Comparison of ENCODE assay signal across 9 mouse cellular contexts in the genomic region with DNA sequence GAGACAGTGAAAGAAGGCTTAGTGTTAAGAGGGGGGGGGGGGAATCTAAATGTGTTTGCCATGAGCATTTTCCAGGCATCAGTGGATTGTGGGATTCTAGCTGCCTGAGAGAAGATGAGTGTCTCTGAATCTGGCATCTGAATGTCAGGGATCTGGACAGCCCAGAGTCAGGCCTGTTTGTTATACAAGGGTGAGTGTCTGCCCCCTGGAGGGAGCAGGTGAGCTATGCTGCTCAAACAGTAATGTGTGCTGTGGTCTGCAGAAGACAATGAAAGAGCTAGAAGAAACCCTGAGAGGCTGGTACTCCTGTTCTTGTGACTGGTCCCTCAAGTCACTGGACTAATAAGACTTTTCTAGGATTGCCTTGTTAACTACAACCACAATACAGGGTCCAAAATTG. TPM values are rescaled to one million over a fixed set of nuclear protein-coding genes. Genes with fewer than 3 reads are reported as not detected.
DNase-seq lines count a peak whose midpoint lies in the region; ATAC-seq and TF ChIP-seq lines count a peak whose summit lies in the region.
"Had no signal": no experiment of that assay in that cellular context is flagged by ENCODE, and none has a peak within 500 bp of the region (broad histone marks: within the 10 kb centered on the region; RNA-seq: fewer than 3 reads in every experiment).

No protein-coding gene starts in this region.

- no peaks in the 10 kb centered on the region for H3K4me1 ChIP-seq in cerebellum, adult 2 months (ENCODE audit: control insufficient read depth, insufficient read depth, low read length)
- peaks cover 3% of the 10 kb centered on the region; the same call in 1 of the 2 replicates for H3K4me1 ChIP-seq in heart, postnatal 0 days (ENCODE audit: control insufficient read depth, insufficient read depth)
- H3K4me1 ChIP-seq in liver, embryonic 14.5 days (replicated peaks; ENCODE audit: control insufficient read depth in 2 of 2, insufficient read depth in 2 of 2, low read length in 1 of 2), result no peaks in the 10 kb centered on the region

- DNase-seq in cerebellum, adult 2 months, result no peak
- DNase-seq in cerebellum, postnatal 36 days, result no peak
- DNase-seq in urinary bladder, postnatal 36 days (ENCODE audit: low spot score in 2 of 2), result peak; percentile 27 to 34
- DNase-seq in urinary bladder, adult 18-20 months (ENCODE audit: low spot score in 2 of 2), result no peak
- DNase-seq in heart, postnatal 0 days (ENCODE audit: low spot score), result peak; percentile 47
- peak in 2 of 3 experiments; percentile 9 to 19 for DNase-seq in liver, embryonic 14.5 days (ENCODE audit: low read depth in 3 of 3, low spot score in 3 of 3)
- peak; percentile 16 to 49 for DNase-seq in spleen, adult 18-20 months
- no peak for DNase-seq in layer of hippocampus, adult 9-11 months

- H3K36me3 ChIP-seq in heart, postnatal 0 days (replicated peaks; ENCODE audit: control insufficient read depth, insufficient read depth, low read length), result no peaks in the 10 kb centered on the region
- H3K36me3 ChIP-seq in liver, embryonic 14.5 days (replicated peaks; ENCODE audit: control insufficient read depth, insufficient read depth, low read depth), result no peaks in the 10 kb centered on the region

- H3K9me3 ChIP-seq in heart, postnatal 0 days (replicated peaks; ENCODE audit: control insufficient read depth, low read length), result no peaks in the 10 kb centered on the region
- H3K9me3 ChIP-seq in liver, embryonic 14.5 days (ENCODE audit: control insufficient read depth, low read length), result no peaks in the 10 kb centered on the region

- no peak overlapping the region for H3K27ac ChIP-seq in cerebellum, adult 2 months (ENCODE audit: insufficient read depth, low read length)
- H3K27ac ChIP-seq in heart, postnatal 0 days (ENCODE audit: low read depth), result no peak overlapping the region
- H3K27ac ChIP-seq in liver, embryonic 14.5 days, result no peak overlapping the region

- H3K4me2 ChIP-seq in heart, postnatal 0 days (ENCODE audit: low read depth, low read length), result no peak overlapping the region
- no peak overlapping the region for H3K4me2 ChIP-seq in liver, embryonic 14.5 days (ENCODE audit: low read depth)

- H3K9ac ChIP-seq in heart, postnatal 0 days (replicated peaks; ENCODE audit: low read depth, low read length), result no peak overlapping the region
- no peak overlapping the region for H3K9ac ChIP-seq in liver, embryonic 14.5 days (replicated peaks)

- no peak overlapping the region for H3K4me3 ChIP-seq in cerebellum, adult 2 months (replicated peaks; ENCODE audit: insufficient read depth, low read depth, low read length)
- H3K4me3 ChIP-seq in heart, postnatal 0 days (ENCODE audit: low read depth, low read length), result no peak overlapping the region
- no peak overlapping the region for H3K4me3 ChIP-seq in liver, embryonic 14.5 days (ENCODE audit: insufficient read depth in 1 of 2, low read depth in 2 of 2, low read length in 2 of 2)

- TF ChIP-seq POLR2A in cerebellum, adult 2 months (IDR thresholded peaks at IDR 0.05; ENCODE audit: borderline replicate concordance, insufficient read depth, low read length), result no peak

- TF ChIP-seq CTCF in cerebellum, adult 2 months (IDR thresholded peaks at IDR 0.05; ENCODE audit: borderline replicate concordance, insufficient read depth, low read depth, low read length), result peak; percentile 37; the same call in 1 of the 2 replicates
- TF ChIP-seq CTCF in heart, postnatal 0 days (IDR thresholded peaks at IDR 0.05; ENCODE audit: low read depth), result peak; percentile 78
- TF ChIP-seq CTCF in liver, embryonic 14.5 days (IDR thresholded peaks at IDR 0.05; ENCODE audit: low read depth), result peak; percentile 74

- no peaks in the 10 kb centered on the region for H3K27me3 ChIP-seq in cerebellum, adult 2 months (ENCODE audit: control insufficient read depth, insufficient read depth, low read length)
- no peaks in the 10 kb centered on the region for H3K27me3 ChIP-seq in heart, postnatal 0 days (ENCODE audit: control insufficient read depth, insufficient read depth, low read length)
- no peaks in the 10 kb centered on the region for H3K27me3 ChIP-seq in liver, embryonic 14.5 days (ENCODE audit: control insufficient read depth, insufficient read depth, low read length)

- no peak for TF ChIP-seq EP300 in heart, postnatal 0 days (IDR thresholded peaks at IDR 0.05; ENCODE audit: low read depth)
- no peak for TF ChIP-seq EP300 in liver, embryonic 14.5 days (IDR thresholded peaks at IDR 0.05; ENCODE audit: low read depth)

- ATAC-seq in heart, postnatal 0 days (ENCODE audit: insufficient read depth, low read depth), result peak; percentile 84
- ATAC-seq in liver, embryonic 14.5 days (ENCODE audit: insufficient read depth), result peak; percentile 59; the same call in 1 of the 2 replicates

RNA-seq across cellular contexts. Expression of a gene that starts 4.3 kb away (rescaled TPM):
- 9.1 and 10.3 TPM in 2 replicates for polyA plus RNA-seq in cerebellum, adult 2 months (2012; rRNA removed)
- 0.50 TPM in 1 of 2 replicates, not detected in the other for total RNA-seq in heart, postnatal 0 days (2014; rRNA removed; ENCODE audit: low replicate concordance)
- 0.22 TPM in 1 of 2 replicates, not detected in the other for polyA plus RNA-seq in heart, postnatal 0 days (2015; fragmentation: Nextera tagmentation; extraction: Ambion mirVana)
- polyA plus RNA-seq in liver, embryonic 14.5 days (2012; rRNA removed), result 0.02 TPM in 1 of 2 replicates, not detected in the other
- 0.23 TPM in 1 of 2 replicates, not detected in the other for polyA plus RNA-seq in liver, embryonic 14.5 days (2014; fragmentation: Nextera tagmentation; extraction: Ambion mirVana)

RNA-seq across cellular contexts. Expression of a gene that starts 46.8 kb away (rescaled TPM):
- 0.03 and 0.05 TPM in 2 replicates for polyA plus RNA-seq in cerebellum, adult 2 months (2012; rRNA removed)
- 0.23 and 0.81 TPM in 2 replicates for total RNA-seq in heart, postnatal 0 days (2014; rRNA removed; ENCODE audit: low replicate concordance)
- polyA plus RNA-seq in heart, postnatal 0 days (2015; fragmentation: Nextera tagmentation; extraction: Ambion mirVana), result 0.33 and 0.36 TPM in 2 replicates
- 0.02 and 0.04 TPM in 2 replicates for polyA plus RNA-seq in liver, embryonic 14.5 days (2012; rRNA removed)
- not detected in 2 replicates for polyA plus RNA-seq in liver, embryonic 14.5 days (2014; fragmentation: Nextera tagmentation; extraction: Ambion mirVana)
- total RNA-seq: layer of hippocampus, postnatal 10 days had no signal

Comparison
In these comparisons a context has a peak if more than half of its experiments do, and no peak if none do; other contexts are left out.
1. DNase-seq: peak in urinary bladder, postnatal 36 days (2 of 2), heart, postnatal 0 days (single experiment), liver, embryonic 14.5 days (2 of 3) and spleen, adult 18-20 months (2 of 2); none in cerebellum, adult 2 months (0 of 2), cerebellum, postnatal 36 days (0 of 2), urinary bladder, adult 18-20 months (0 of 2) and layer of hippocampus, adult 9-11 months (single experiment).
2. Peak in every context shown above with its lines, with median percentiles within 50 percentile points of each other: CTCF ChIP-seq.